8 mouse cellular contexts compared by ENCODE assay signal in the genomic region with DNA sequence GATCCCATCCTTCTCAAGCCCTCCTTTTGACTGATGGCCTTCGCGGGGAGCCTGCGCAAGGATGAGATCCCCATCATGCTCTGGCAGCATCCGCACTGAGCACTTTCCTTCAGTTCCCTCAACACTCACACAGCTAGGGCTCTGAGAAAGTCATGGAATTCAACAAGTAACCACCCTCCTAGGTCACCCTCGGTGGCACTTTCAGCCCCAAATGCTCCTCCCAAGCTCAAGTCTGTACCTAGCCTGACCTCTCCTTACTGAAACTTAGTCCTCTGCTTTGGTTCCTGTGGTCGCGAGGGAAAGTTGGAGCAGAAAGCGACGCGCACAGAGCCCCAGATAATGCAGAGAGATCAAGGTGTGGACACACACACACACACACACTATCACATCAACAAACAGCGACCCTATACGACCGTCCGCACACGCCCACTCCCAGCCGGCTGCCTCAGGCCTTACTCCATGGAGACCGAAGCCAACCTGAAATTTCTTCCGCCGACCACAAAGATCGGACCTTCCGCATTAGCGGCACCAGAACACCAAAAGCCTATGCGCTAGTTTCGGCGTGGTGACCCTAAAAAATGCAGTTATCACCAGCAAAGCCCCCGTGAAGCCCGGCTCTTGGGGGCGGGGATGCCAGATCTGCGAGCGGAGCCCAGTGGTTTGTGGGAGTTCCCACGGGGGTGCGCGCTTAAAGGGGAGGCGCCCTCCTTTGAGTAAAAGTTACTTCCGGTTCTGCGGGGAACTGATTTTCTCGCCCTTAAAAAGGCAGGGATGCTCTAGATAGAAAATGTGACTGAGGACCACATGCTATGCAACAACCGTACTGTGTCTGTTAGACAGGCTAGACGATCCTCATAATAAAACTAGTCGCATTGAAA. TPM values are rescaled to one million over a fixed set of nuclear protein-coding genes. Genes with fewer than 3 reads are reported as not detected.
DNase-seq lines count a peak whose midpoint lies in the region; ATAC-seq lines count a peak whose summit lies in the region.

A gene (minus strand): TSS at position 643 of the 878 bp plus-strand sequence.

- peak; percentile 66 for ATAC-seq in monocyte, adult 5-6 weeks (replicated peaks; ENCODE audit: insufficient number of reproducible peaks, low FRiP score, low TSS enrichment, poor library complexity, severe bottlenecking)

- DNase-seq in 3T3-L1 (ENCODE audit: low read depth, low spot score) = peak; percentile 72
- DNase-seq in adrenal gland, adult 8-10 months = peak; percentile 35
- DNase-seq in embryo, embryonic 9.5 days (ENCODE audit: extremely low spot score) = peak; percentile 77
- peak; percentile 61 to 76 for DNase-seq in heart, adult 18-20 months
- peak; percentile 61 for DNase-seq in kidney, adult 18-20 months
- DNase-seq in liver = peak; percentile 61
- peak; percentile 66 to 71 for DNase-seq in spleen, postnatal 36 days (ENCODE audit: low spot score in 2 of 2)

RNA-seq across cellular contexts. Expression of the gene that starts here (rescaled TPM):
- total RNA-seq in adrenal gland, adult 8-10 months (2022) = 10 to 100 TPM; 14.2 to 23.9 (median 16.4) TPM
- total RNA-seq in heart, adult 18-20 months (2021) = 1 to 10 TPM; 5.3 to 5.6 TPM
- total RNA-seq in monocyte, adult 5-6 weeks (2017) = 4.3 to 14.5 TPM (median 11.3 TPM) in 3 replicates

Comparison
In these comparisons a context has a peak if more than half of its experiments do, and no peak if none do; other contexts are left out.
1. Peak in every context shown above with its lines: DNase-seq and ATAC-seq.